Mouse (Mus musculus): Measurements from ENCODE around the gene Ctse. TPM values are rescaled to one million over a fixed set of nuclear protein-coding genes. Genes with fewer than 3 reads are reported as not detected.

Gene Ctse
- polyA plus RNA-seq, 1 experiment from 2014 or later, result 0.41 TPM

DNA sequence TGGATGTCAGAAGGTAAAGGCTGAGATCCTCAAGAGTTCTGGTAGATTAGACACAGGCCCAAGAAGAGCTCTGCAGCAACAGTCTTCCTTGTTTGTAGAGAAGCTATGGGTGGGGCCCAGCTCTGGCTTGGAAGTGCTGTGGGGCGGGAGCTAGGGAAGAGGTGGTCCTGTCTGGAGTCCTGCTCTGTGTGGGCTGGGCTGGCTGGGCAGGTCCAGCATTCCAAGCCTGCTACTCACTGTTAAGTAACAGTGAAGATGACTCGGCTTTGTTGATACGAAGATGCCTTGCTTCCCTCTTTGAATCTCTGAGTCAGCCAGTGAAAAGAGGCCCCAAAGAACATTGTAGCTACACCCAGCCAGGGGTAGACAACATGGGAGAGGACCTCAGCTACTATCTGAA lies 52.3 kb downstream of the Ctse start:
- 62% methylated on average over 3 of the region's 3 CpGs for WGBS
- Histone ChIP-seq H3K4me3 (no peak overlapping the region), H3K36me3 (no peaks in the 10 kb centered on the region), H3K27me3 (no peaks in the 10 kb centered on the region), H3K9me3 (replicated peaks) (no peaks in the 10 kb centered on the region), H3K9ac (no peak overlapping the region), H3K4me1 (no peaks in the 10 kb centered on the region), H3K4me2 (replicated peaks) (no peak overlapping the region), H3K27ac (no peak overlapping the region)
- no peak for ATAC-seq (ENCODE audit: low FRiP score)

DNA sequence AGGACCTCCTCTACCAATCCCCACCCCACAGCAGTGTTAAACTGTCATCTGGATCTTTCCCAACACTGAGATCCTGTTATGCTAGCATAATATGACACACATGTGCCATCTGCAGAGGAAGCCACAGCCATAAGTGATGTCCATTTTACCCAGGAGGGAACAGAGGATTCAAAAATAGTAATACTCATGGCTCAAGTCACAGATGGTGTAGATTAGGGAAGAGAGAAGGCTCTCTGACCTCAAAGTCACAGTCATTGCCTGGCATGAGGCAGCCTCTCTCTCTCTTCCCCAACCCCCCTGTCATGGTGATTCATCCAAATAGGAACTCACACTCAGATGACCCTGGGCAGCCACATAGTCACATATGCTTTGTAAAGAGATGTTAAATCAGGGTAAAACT lies 53.2 kb downstream of the Ctse start:
- H3K4me3 ChIP-seq, result no peak overlapping the region
- H3K27ac ChIP-seq, result no peak overlapping the region
- ATAC-seq (ENCODE audit: low FRiP score), result no peak
- H3K9me3 ChIP-seq (replicated peaks), result no peaks in the 10 kb centered on the region
- H3K27me3 ChIP-seq, result no peaks in the 10 kb centered on the region
- H3K9ac ChIP-seq, result no peak overlapping the region
- H3K36me3 ChIP-seq, result no peaks in the 10 kb centered on the region
- no peak overlapping the region for H3K4me2 ChIP-seq (replicated peaks)
- no peaks in the 10 kb centered on the region for H3K4me1 ChIP-seq

DNA sequence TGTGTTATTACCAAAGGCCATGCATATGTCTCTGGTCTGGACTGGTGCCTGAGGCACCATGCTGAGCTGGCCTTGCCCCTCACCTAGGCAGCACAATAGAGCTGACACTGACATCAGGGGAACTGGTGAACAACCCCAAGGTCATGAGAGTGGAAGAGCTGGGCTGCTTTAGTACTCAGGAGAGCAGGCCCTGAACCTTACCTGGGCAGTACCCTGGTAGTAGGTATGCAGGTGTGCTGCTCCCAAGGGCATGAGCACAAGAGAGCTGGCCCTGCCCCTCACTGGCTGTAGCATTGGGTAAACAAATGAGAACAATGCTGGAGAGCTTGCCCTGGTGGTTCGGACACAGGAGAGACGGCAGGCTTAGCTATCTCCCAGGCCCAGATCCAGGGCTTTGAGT lies 57.2 kb downstream of the Ctse start:
- Histone ChIP-seq H3K27me3 (no peaks in the 10 kb centered on the region), H3K4me3 (no peak overlapping the region), H3K27ac (no peak overlapping the region), H3K9me3 (replicated peaks) (no peaks in the 10 kb centered on the region), H3K9ac (no peak overlapping the region), H3K4me1 (no peaks in the 10 kb centered on the region), H3K4me2 (replicated peaks) (no peak overlapping the region), H3K36me3 (no peaks in the 10 kb centered on the region)
- WGBS, result 78% methylated on average over 2 of the region's 2 CpGs
- no peak for ATAC-seq (ENCODE audit: low FRiP score)

DNA sequence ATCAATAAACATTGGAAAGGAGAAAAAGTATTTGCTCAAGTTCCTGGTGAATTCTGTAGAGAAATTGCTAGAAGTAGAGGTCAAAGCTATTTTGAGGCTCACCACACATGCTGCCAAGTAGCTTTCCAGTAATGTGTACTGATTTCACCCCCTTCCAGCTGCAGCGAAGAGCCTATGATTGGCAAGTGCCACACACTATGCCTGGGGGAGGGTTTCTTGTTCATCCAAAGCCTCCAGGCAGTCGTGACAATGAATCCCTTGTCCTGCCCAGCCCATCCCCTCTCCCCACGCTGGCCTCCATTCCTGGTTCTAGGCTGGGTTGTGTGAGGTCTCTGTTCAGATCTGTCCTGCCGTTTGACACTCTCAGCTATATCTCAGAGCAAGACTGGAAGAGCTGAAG lies 58.2 kb downstream of the Ctse start:
- no peak overlapping the region for H3K9ac ChIP-seq
- H3K36me3 ChIP-seq, result no peaks in the 10 kb centered on the region
- no peak overlapping the region for H3K4me3 ChIP-seq
- no peaks in the 10 kb centered on the region for H3K4me1 ChIP-seq
- H3K4me2 ChIP-seq (replicated peaks), result no peak overlapping the region
- 51% methylated on average over 4 of the region's 4 CpGs for WGBS
- H3K9me3 ChIP-seq (replicated peaks), result no peaks in the 10 kb centered on the region
- ATAC-seq (ENCODE audit: low FRiP score), result no peak
- no peaks in the 10 kb centered on the region for H3K27me3 ChIP-seq
- no peak overlapping the region for H3K27ac ChIP-seq

DNA sequence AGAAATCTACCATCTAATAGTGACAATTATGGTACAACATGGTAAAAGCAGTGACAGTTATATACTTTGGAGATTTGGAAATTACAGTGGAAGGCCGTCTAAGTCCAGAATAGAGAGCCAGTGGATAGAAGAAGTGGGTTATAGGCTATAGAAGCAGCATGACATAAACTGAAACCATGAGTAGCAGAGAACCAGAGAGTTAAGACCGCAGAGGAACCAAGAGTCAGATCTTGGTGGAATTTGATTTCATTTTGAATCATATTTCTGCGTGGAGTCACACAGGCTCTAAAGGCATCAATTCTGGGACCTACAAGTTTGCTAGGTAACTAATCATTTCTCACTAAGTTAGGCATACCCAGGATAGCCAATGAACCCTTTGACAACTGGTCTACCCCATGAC lies 60.7 kb downstream of the Ctse start:
- H3K27me3 ChIP-seq, result no peaks in the 10 kb centered on the region
- no peaks in the 10 kb centered on the region for H3K9me3 ChIP-seq (replicated peaks)
- 89% methylated on average over 3 of the region's 3 CpGs for WGBS
- no peak overlapping the region for H3K9ac ChIP-seq
- no peak for ATAC-seq (ENCODE audit: low FRiP score)
- H3K36me3 ChIP-seq, result no peaks in the 10 kb centered on the region
- no peaks in the 10 kb centered on the region for H3K4me1 ChIP-seq
- H3K4me3 ChIP-seq, result no peak overlapping the region
- no peak overlapping the region for H3K4me2 ChIP-seq (replicated peaks)
- H3K27ac ChIP-seq, result no peak overlapping the region

DNA sequence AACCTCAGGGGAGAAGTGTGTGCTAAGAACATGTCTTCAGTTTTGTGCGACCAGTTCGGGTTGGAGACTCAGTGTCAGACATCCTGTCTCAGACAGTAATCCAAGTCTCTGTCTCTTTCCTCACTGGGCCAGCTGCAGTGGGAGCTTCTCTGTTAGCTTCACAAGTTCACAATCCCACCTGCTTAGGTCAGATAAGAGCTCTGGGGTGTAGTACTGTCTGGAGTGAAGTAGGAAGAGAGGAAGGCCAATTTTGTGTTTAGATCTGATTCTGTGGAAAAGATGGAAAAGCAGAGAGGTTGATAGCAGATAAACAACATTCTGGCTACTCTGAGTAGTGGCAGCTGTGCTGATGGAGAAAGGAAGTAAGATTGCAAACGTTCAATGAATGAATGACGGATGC lies 61.5 kb downstream of the Ctse start:
- WGBS, result 90% methylated on average over 4 of the region's 4 CpGs
- Histone ChIP-seq H3K4me1 (no peaks in the 10 kb centered on the region), H3K36me3 (no peaks in the 10 kb centered on the region), H3K27ac (no peak overlapping the region), H3K9me3 (replicated peaks) (no peaks in the 10 kb centered on the region), H3K27me3 (no peaks in the 10 kb centered on the region), H3K9ac (no peak overlapping the region), H3K4me2 (replicated peaks) (no peak overlapping the region), H3K4me3 (no peak overlapping the region)
- ATAC-seq (ENCODE audit: low FRiP score), result no peak

DNA sequence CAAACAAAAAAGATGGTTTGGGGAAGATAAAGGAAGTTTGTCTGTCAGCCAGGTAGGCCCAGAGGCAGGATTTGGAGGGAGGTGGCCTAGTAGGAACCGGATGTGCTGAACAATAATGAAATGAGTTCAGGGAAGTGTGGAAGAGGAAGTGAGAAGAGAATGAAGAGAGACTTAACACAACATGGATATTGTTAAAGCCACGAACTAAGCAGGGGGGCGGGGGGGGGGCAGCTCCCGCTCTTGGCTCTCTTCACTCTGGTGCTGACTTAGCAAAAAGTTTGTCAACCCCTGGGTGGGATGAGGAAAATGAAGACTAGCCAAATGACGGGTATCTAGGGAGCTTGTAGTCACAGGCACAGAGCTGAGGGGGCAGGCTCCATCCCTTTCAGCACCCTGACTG lies 62.3 kb downstream of the Ctse start:
- Histone ChIP-seq H3K4me2 (replicated peaks) (no peak overlapping the region), H3K9ac (no peak overlapping the region), H3K4me3 (no peak overlapping the region), H3K27me3 (no peaks in the 10 kb centered on the region), H3K36me3 (no peaks in the 10 kb centered on the region), H3K9me3 (replicated peaks) (no peaks in the 10 kb centered on the region), H3K4me1 (no peaks in the 10 kb centered on the region), H3K27ac (no peak overlapping the region)
- WGBS, result 74% methylated on average over 5 of the region's 5 CpGs
- ATAC-seq (ENCODE audit: low FRiP score), result no peak

DNA sequence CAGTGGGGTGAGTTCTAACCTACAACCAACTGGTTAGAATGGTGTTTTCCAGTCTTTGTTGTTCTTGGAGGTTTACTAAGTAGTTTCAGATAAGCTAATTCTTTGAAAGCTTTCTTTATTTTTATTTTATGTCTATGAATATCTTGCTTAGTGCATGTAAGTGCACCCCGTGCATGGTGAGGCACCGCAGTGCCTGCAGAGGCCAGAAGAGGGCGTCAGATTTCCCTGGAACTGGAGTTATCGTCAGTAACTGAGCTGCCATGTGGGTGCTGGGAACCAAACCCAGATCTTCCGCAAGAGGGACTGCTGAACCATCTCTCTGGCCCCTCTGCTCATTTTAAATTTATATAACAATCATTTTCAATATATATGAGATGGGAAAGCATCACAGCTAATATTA lies 63.3 kb downstream of the Ctse start:
- 82% methylated on average over 5 of the region's 5 CpGs for whole genome bisulfite sequencing
- Histone ChIP-seq H3K9ac (no peak overlapping the region), H3K4me2 (replicated peaks) (no peak overlapping the region), H3K4me3 (no peak overlapping the region), H3K27ac (no peak overlapping the region), H3K36me3 (no peaks in the 10 kb centered on the region), H3K4me1 (no peaks in the 10 kb centered on the region), H3K27me3 (no peaks in the 10 kb centered on the region), H3K9me3 (replicated peaks) (no peaks in the 10 kb centered on the region)
- no peak for ATAC-seq (ENCODE audit: low FRiP score)

DNA sequence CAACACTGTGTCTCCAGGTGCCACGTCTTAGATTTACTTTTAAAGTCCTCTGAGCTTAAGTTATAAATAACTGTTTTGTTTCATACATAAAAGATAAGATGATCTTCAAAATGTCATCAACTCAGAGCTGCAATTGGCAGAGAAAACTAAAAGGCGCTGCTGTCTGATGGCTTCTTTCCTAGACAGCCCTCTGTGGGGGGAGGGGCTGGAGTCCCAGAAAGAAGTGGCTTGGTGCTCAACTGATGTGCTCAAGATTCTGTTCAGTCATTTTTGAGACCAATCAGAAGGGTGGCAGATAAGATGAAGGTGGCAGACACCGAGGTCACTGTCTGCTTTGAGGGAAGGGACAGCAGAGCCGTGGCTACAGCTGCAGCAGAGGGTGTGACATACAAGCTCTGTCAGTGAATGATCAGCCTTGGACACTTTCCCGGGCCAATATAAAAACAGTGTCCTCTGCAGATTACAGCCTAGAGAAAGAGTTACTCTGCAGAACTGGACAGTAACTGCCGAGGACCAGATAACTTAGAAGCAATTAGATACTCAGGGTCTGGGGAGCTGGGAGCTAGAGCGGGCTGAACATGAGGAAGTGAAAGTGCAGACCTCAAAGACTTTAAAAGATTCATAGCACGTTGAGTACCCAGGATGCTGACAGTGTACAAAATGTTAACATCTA lies 64.1 kb downstream of the Ctse start:
- no peak overlapping the region for H3K9ac ChIP-seq
- WGBS, result 81% methylated on average over 8 of the region's 8 CpGs
- no peaks in the 10 kb centered on the region for H3K9me3 ChIP-seq (replicated peaks)
- H3K4me3 ChIP-seq, result no peak overlapping the region
- H3K36me3 ChIP-seq, result no peaks in the 10 kb centered on the region
- ATAC-seq (ENCODE audit: low FRiP score), result no peak
- no peak overlapping the region for H3K27ac ChIP-seq
- no peaks in the 10 kb centered on the region for H3K4me1 ChIP-seq
- H3K27me3 ChIP-seq, result no peaks in the 10 kb centered on the region
- no peak overlapping the region for H3K4me2 ChIP-seq (replicated peaks)

DNA sequence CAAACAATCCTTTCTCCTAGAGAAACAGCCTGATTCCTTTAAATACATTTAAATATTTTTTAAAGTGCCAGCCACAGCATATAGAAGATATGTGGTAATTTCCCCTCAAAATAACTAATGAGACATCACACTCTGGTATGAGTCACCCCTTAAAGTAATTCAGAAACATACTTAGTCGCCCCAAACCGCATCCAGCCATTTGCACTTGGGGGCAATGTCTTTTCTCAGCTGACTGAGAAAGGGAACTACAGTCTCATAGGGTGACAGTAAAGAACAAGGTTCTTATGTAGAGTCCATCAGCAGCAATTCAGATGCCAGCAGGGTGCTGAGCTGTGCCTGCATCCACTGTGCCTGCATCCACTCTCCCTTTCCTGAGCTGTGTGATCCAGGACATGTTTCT lies 65.4 kb downstream of the Ctse start:
- Histone ChIP-seq H3K27ac (no peak overlapping the region), H3K36me3 (no peaks in the 10 kb centered on the region), H3K9ac (no peak overlapping the region), H3K9me3 (replicated peaks) (no peaks in the 10 kb centered on the region), H3K4me2 (replicated peaks) (no peak overlapping the region), H3K4me3 (no peak overlapping the region), H3K27me3 (no peaks in the 10 kb centered on the region), H3K4me1 (no peaks in the 10 kb centered on the region)
- 91% methylated on average over 2 of the region's 2 CpGs for WGBS
- ATAC-seq (ENCODE audit: low FRiP score), result no peak

DNA sequence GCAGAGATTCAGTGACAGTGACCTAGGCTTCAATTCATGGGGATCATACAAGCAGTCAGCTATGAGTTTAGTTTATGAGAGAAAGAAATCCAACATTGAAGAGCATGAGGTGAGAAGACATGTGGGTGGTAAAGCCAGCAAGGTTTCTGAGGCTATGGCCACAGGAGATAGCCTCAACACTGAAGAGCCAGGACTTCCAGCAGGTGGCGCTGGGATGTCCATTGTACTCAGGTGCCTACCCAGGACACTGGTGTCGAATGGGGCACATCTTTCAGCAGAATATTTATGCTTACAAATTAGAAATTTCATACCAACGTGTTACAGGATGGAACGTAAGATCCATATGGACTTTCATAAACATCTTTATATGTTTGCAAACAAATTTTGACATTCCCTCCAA lies 70.2 kb downstream of the Ctse start:
- no peaks in the 10 kb centered on the region for H3K4me1 ChIP-seq
- no peaks in the 10 kb centered on the region for H3K36me3 ChIP-seq
- H3K27ac ChIP-seq, result no peak overlapping the region
- no peak overlapping the region for H3K9ac ChIP-seq
- no peak overlapping the region for H3K4me2 ChIP-seq (replicated peaks)
- no peaks in the 10 kb centered on the region for H3K27me3 ChIP-seq
- no peaks in the 10 kb centered on the region for H3K9me3 ChIP-seq (replicated peaks)
- no peak for ATAC-seq (ENCODE audit: low FRiP score)
- 29% methylated on average over 4 of the region's 4 CpGs for WGBS
- no peak overlapping the region for H3K4me3 ChIP-seq

DNA sequence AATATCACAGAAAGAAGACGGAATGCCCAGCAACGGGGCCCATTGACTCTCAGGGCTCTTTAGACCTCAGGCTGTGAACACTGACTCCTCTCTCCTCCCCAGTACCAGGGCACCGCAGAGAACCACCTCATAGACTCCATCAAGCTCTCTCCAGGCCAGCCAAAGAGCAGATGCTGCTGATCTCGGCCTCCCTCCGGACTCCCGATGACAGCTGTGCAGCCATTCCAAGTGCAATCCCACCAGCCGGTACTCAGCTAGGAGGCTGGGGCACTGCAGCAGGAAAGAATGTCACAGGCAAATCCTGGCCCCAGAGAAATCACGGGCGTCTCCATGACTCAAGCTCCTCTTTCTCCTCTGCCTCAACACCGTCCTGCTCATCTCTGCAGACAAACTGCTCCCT lies 73.4 kb downstream of the Ctse start:
- Histone ChIP-seq H3K27me3 (no peaks in the 10 kb centered on the region), H3K36me3 (no peaks in the 10 kb centered on the region), H3K4me1 (no peaks in the 10 kb centered on the region), H3K4me2 (replicated peaks) (no peak overlapping the region), H3K27ac (no peak overlapping the region), H3K9me3 (replicated peaks) (no peaks in the 10 kb centered on the region), H3K4me3 (no peak overlapping the region), H3K9ac (no peak overlapping the region)
- WGBS, result 81% methylated on average over 10 of the region's 10 CpGs
- ATAC-seq (ENCODE audit: low FRiP score), result no peak

DNA sequence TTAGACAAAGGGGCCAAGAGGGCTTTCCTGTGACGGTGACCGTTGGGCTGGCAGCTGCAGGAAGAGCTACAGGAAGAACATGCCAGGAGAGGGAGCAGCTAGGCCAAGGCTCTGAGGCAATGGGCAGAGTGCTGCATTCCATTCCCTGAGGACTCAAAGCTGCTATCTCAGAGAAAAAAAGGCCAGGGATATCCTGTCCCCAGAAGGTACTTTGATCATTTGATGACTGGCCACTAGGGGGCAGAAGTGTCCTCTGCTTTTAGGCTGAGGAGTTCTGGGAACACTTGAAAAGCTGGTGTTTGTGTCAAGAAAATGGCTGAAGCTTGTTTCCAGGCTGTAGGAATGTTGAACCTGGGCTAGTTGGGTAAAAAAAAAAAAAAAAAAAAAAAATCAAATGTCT lies 74.3 kb downstream of the Ctse start:
- WGBS, result 38% methylated on average over 2 of the region's 2 CpGs
- no peak overlapping the region for H3K4me3 ChIP-seq
- no peak overlapping the region for H3K9ac ChIP-seq
- H3K27ac ChIP-seq, result no peak overlapping the region
- H3K36me3 ChIP-seq, result no peaks in the 10 kb centered on the region
- no peaks in the 10 kb centered on the region for H3K9me3 ChIP-seq (replicated peaks)
- H3K27me3 ChIP-seq, result no peaks in the 10 kb centered on the region
- no peaks in the 10 kb centered on the region for H3K4me1 ChIP-seq
- H3K4me2 ChIP-seq (replicated peaks), result no peak overlapping the region
- no peak for ATAC-seq (ENCODE audit: low FRiP score)

All from hindbrain, embryonic 12.5 days (tissue).